In genomic region chr11:115765103-115765606, GRCm38 (mm10) we compare ENCODE assay signal across 8 mouse cellular contexts. TPM values are rescaled to one million over a fixed set of nuclear protein-coding genes. Genes with fewer than 3 reads are reported as not detected.
DNase-seq lines count a peak whose midpoint lies in the region; ATAC-seq lines count a peak whose summit lies in the region.

Tmem94 (plus strand) TSS chr11:115765433.

- ATAC-seq in megakaryocyte progenitor cell, adult 5-6 weeks (replicated peaks; ENCODE audit: poor library complexity): peak; percentile 98

- peak; percentile 99 for DNase-seq in adipocyte (ENCODE audit: low spot score)
- DNase-seq in embryo, embryonic 10 days (ENCODE audit: low spot score): peak; percentile 96
- DNase-seq in gastrocnemius, postnatal 10 days: peak; percentile 93
- DNase-seq in induced T-regulatory cell, adult 2 months (ENCODE audit: low read depth): peak; percentile 100
- DNase-seq in left cerebral cortex, adult 9 months (ENCODE audit: low spot score in 2 of 2): peak; percentile 91 to 99
- DNase-seq in right cerebral cortex, postnatal 14 days: peak; percentile 93
- peak; percentile 96 to 98 for DNase-seq in urinary bladder, postnatal 36 days (ENCODE audit: low spot score in 2 of 2)

RNA-seq across cellular contexts. Expression of gene Tmem94, which starts in this region (rescaled TPM):
- 10 to 100 TPM; 55.6 to 60.0 TPM for total RNA-seq in gastrocnemius, postnatal 10 days (2021)
- total RNA-seq in megakaryocyte progenitor cell, adult 5-6 weeks (2015): 18.3 and 19.0 TPM in 2 replicates
- total RNA-seq in megakaryocyte progenitor cell, adult 5-6 weeks (2017): 22.9 and 24.9 TPM in 2 replicates

Comparison
In these comparisons a context has a peak if more than half of its experiments do, and no peak if none do; other contexts are left out.
1. Peak in every context shown above with its lines: DNase-seq and ATAC-seq.